Mouse (Mus musculus) CH12.LX (cell line): ENCODE data around the gene Zfp444. TPM values are rescaled to one million over a fixed set of nuclear protein-coding genes. Genes with fewer than 3 reads are reported as not detected.

Experiments used
- DNase-seq: peaks from one replicate; pipeline ENCODE4 v3.0.0-alpha.2; 2013; ENCODE audit errors: extremely low read depth
- H3K27ac ChIP-seq: 2 replicates; pipeline ENCODE4 v1.5.1; 2012; ENCODE audit warnings: low read depth, mild to moderate bottlenecking, control low read depth, moderate library complexity; ENCODE audit not compliant: insufficient read depth
- H3K27me3 ChIP-seq: replicated peaks from 2 replicates; pipeline ENCODE3; 2012; ENCODE audit warnings: inconsistent platforms
- H3K36me3 ChIP-seq, 2 experiments: replicated peaks in 1 of 2; 2 replicates each; pipeline versions ENCODE3 to v1.6.1; 2012; ENCODE audit warnings: inconsistent platforms in 1 of 2, low read length in 1 of 2, mild to moderate bottlenecking in 1 of 2, mixed read lengths in 1 of 2, moderate library complexity in 1 of 2; ENCODE audit not compliant: control insufficient read depth in 1 of 2, insufficient read depth in 1 of 2
- H3K4me1 ChIP-seq, 2 experiments: 2 replicates each; pipeline ENCODE4 v1.6.1; 2012; ENCODE audit warnings: inconsistent platforms in 1 of 2, moderate library complexity in 1 of 2; ENCODE audit not compliant: insufficient read depth in 2 of 2, control insufficient read depth in 1 of 2
- H3K4me2 ChIP-seq: 2 replicates; pipeline ENCODE4 v1.6.1; 2012; ENCODE audit warnings: low read depth, mild to moderate bottlenecking, control low read depth; ENCODE audit not compliant: poor library complexity, insufficient read depth, severe bottlenecking
- H3K4me3 ChIP-seq, 3 experiments: fragments of 150-350 bp in 1 of 3; sonication (generic) in 1 of 3; replicated peaks in 1 of 3; 2 replicates each; pipeline versions ENCODE3 to v1.5.1; 2011 to 2012; ENCODE audit warnings: low read depth in 2 of 3, low read length in 2 of 3, mild to moderate bottlenecking in 2 of 3, moderate library complexity in 2 of 3, control low read depth in 1 of 3, improper control_type of control experiment in 1 of 3, inconsistent platforms in 1 of 3, mixed read lengths in 1 of 3; ENCODE audit not compliant: poor library complexity in 1 of 3
- H3K79me2 ChIP-seq: replicated peaks from 2 replicates; pipeline ENCODE4 v1.6.1; 2012; ENCODE audit warnings: mild to moderate bottlenecking, moderate library complexity; ENCODE audit not compliant: control insufficient read depth, poor library complexity, insufficient read depth, severe bottlenecking; ENCODE audit errors: extremely low read depth
- H3K9ac ChIP-seq: 2 replicates; pipeline ENCODE4 v1.6.1; 2012; ENCODE audit warnings: low read depth, mild to moderate bottlenecking, control low read depth, moderate library complexity; ENCODE audit not compliant: insufficient read depth
- H3K9me3 ChIP-seq: replicated peaks from 2 replicates; pipeline ENCODE3; 2012; ENCODE audit warnings: low read length, inconsistent platforms, mixed read lengths
- BHLHE40 ChIP-seq: IDR thresholded peaks from 2 replicates; pipeline ENCODE4 v1.6.1; 2011; ENCODE audit warnings: mild to moderate bottlenecking, low read depth, low read length, improper control_type of control experiment
- CHD2 ChIP-seq: IDR thresholded peaks from 2 replicates; pipeline ENCODE4 v1.6.1; 2011; ENCODE audit warnings: low read length, improper control_type of control experiment
- CTCF ChIP-seq, 2 experiments: IDR thresholded peaks in 1 of 2; conservative IDR thresholded peaks in 1 of 2; 2 replicates each; pipeline ENCODE4 v1.5.1; 2011 to 2012; ENCODE audit warnings: low read depth in 2 of 2, low read length in 2 of 2, improper control_type of control experiment in 1 of 2, inconsistent platforms in 1 of 2, mild to moderate bottlenecking in 1 of 2, moderate library complexity in 1 of 2
- E2F4 ChIP-seq: IDR thresholded peaks from 2 replicates; pipeline ENCODE4 v1.6.1; 2011; ENCODE audit warnings: low read depth, low read length, improper control_type of control experiment; ENCODE audit not compliant: insufficient replicate concordance
- EP300 ChIP-seq: IDR thresholded peaks from 2 replicates; pipeline ENCODE4 v1.6.1; 2011; ENCODE audit warnings: low read length, improper control_type of control experiment
- ETS1 ChIP-seq: conservative IDR thresholded peaks from 2 replicates; pipeline ENCODE4 v1.6.1; 2012; ENCODE audit warnings: low read depth, mild to moderate bottlenecking, inconsistent platforms, low read length, improper control_type of control experiment, moderate library complexity
- GABPA ChIP-seq: IDR thresholded peaks from 2 replicates; pipeline ENCODE4 v1.6.1; 2012; ENCODE audit warnings: low read depth, low read length, improper control_type of control experiment, inconsistent platforms; ENCODE audit not compliant: insufficient replicate concordance
- HCFC1 ChIP-seq: IDR thresholded peaks from 2 replicates; pipeline ENCODE4 v1.6.1; 2012; ENCODE audit warnings: low read depth, mild to moderate bottlenecking, inconsistent platforms, low read length, improper control_type of control experiment
- JUN ChIP-seq: IDR thresholded peaks from 2 replicates; pipeline ENCODE4 v1.6.1; 2011; ENCODE audit warnings: low read depth, mild to moderate bottlenecking, low read length, improper control_type of control experiment, moderate library complexity; ENCODE audit not compliant: insufficient read depth
- KAT2A ChIP-seq: IDR thresholded peaks from 2 replicates; pipeline ENCODE4 v1.6.1; 2012; ENCODE audit warnings: low read length, improper control_type of control experiment, inconsistent platforms; ENCODE audit not compliant: insufficient replicate concordance
- MAX ChIP-seq: IDR thresholded peaks from 2 replicates; pipeline ENCODE4 v1.6.1; 2011; ENCODE audit warnings: low read length, improper control_type of control experiment
- MAZ ChIP-seq: IDR thresholded peaks from 2 replicates; pipeline ENCODE4 v1.6.1; 2012; ENCODE audit warnings: low read depth, mild to moderate bottlenecking, inconsistent platforms, low read length, improper control_type of control experiment, moderate library complexity
- MEF2A ChIP-seq: IDR thresholded peaks from 2 replicates; pipeline ENCODE4 v1.6.1; 2014; ENCODE audit warnings: low read depth, mild to moderate bottlenecking, inconsistent platforms, low read length, improper control_type of control experiment, borderline replicate concordance
- MXI1 ChIP-seq: IDR thresholded peaks from 2 replicates; pipeline ENCODE4 v1.6.1; 2011; ENCODE audit warnings: mild to moderate bottlenecking, low read depth, low read length, improper control_type of control experiment
- PAX5 ChIP-seq: IDR thresholded peaks from 2 replicates; pipeline ENCODE4 v1.6.1; 2012; ENCODE audit warnings: low read length, inconsistent platforms, mixed read lengths
- POLR2AphosphoS2 ChIP-seq: IDR thresholded peaks from 2 replicates; pipeline ENCODE4 v1.6.1; 2011; ENCODE audit warnings: low read depth, low read length, improper control_type of control experiment
- RAD21 ChIP-seq: IDR thresholded peaks from 2 replicates; pipeline ENCODE4 v1.6.1; 2011; ENCODE audit warnings: low read depth, mild to moderate bottlenecking, low read length, improper control_type of control experiment, moderate library complexity
- RCOR1 ChIP-seq: conservative IDR thresholded peaks from 2 replicates; pipeline ENCODE4 v1.6.1; 2012; ENCODE audit warnings: low read depth, mild to moderate bottlenecking, inconsistent platforms, low read length, improper control_type of control experiment
- SMC3 ChIP-seq: IDR thresholded peaks from 2 replicates; pipeline ENCODE4 v1.6.1; 2011; ENCODE audit warnings: low read depth, low read length, improper control_type of control experiment
- TBP ChIP-seq: conservative IDR thresholded peaks from 2 replicates; pipeline ENCODE4 v1.6.1; 2011; ENCODE audit warnings: low read depth, low read length, improper control_type of control experiment
- USF2 ChIP-seq: conservative IDR thresholded peaks from 2 replicates; pipeline ENCODE4 v1.6.1; 2011; ENCODE audit warnings: low read depth, low read length, improper control_type of control experiment
- ZNF384 ChIP-seq: IDR thresholded peaks from 2 replicates; pipeline ENCODE4 v1.6.1; 2012; ENCODE audit warnings: low read depth, low read length, improper control_type of control experiment, inconsistent platforms
- dilution Hi-C: fragments of 300-500 bp; cut with MboI; formaldehyde crosslinking; loops from 2 replicates; pipeline ENCODE4 v1.14.3; 2020; ENCODE audit warnings: low sequenced_read_pairs; ENCODE audit not compliant: extremely low pct_unique_long_range_greater_than_20kb, extremely low pct_ligation_motif_present
- in situ Hi-C: fragments of 300-500 bp; cut with MboI; formaldehyde crosslinking; loops from 3 replicates; pipeline ENCODE4 v1.14.3; 2019; ENCODE audit warnings: low sequenced_read_pairs, low pct_ligation_motif_present, low pct_unique_long_range_greater_than_20kb, mixed read lengths
- polyA plus RNA-seq: library from polyadenylated mRNA; unstranded; fragments of >175 nt; gene quantifications from 2 replicates; pipeline ENCODE4 v1.2.1, GENCODE M21; 2012; ENCODE audit warnings: low read depth; ENCODE audit not compliant: insufficient read length
- total RNA-seq, 2 experiments: library from RNA; depleted of rRNA; stranded (reverse); fragments of 300-350 nt in 1 of 2; fragments of >200 nt in 1 of 2; gene quantifications; 2 replicates each; pipeline ENCODE4 v1.2.3; 2012 to 2014

Gene Zfp444
- total and polyA plus RNA-seq, 3 experiments, result 16.0 to 23.3 (median 18.1) TPM

DNA sequence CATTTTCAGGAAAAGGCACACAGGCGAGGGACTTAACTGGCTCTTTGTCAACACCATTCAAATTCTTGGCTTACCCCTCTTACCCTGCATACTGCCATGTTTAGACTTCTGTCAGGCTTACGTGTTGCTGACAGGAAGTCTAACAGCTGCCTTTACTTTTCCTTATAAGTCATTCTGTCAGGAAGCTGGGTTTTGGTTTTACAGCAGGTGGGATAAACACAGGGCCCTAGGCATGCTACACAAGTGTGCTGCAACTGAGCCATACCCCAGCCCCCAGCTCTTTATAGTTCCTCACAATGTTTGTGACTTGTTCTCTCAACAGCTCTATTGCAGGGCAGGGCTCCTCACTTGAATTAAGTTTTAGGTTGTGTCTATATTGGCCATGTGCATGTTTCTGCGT lies 32.7 kb upstream of the Zfp444 start:
- no peaks in the 10 kb centered on the region for H3K27me3 ChIP-seq
- H3K79me2 ChIP-seq, result peaks cover 12% of the 10 kb centered on the region
- no peak for DNase-seq
- H3K36me3 ChIP-seq, result peaks cover 18 to 82% of the 10 kb centered on the region in 2 experiments
- H3K9ac ChIP-seq, result no peak overlapping the region
- dilution Hi-C loops (no loop called here), in situ Hi-C loops (no loop called here)
- H3K27ac ChIP-seq, result no peak overlapping the region
- H3K4me1 ChIP-seq, result peaks cover 0 to 17% of the 10 kb centered on the region in 2 experiments; a peak in 2 of 4 replicates
- no peak overlapping the region for H3K4me3 ChIP-seq
- TF ChIP-seq E2F4 (no peak), ZNF384 (no peak), CHD2 (no peak)
- no peak overlapping the region for H3K4me2 ChIP-seq
- no peaks in the 10 kb centered on the region for H3K9me3 ChIP-seq

GRCm38 (mm10) chr7:6143991-6144531 lies 28.0 kb upstream of the Zfp444 start:
- dilution Hi-C loops, result no loop called here

GRCm38 (mm10) chr7:6145423-6146188 lies 26.4 kb upstream of the Zfp444 start:
- no peak overlapping the region for H3K27ac ChIP-seq
- dilution Hi-C loops, result no loop called here
- H3K9me3 ChIP-seq, result no peaks in the 10 kb centered on the region
- H3K4me2 ChIP-seq, result no peak overlapping the region
- H3K79me2 ChIP-seq, result peaks cover 74% of the 10 kb centered on the region
- H3K27me3 ChIP-seq, result no peaks in the 10 kb centered on the region
- peaks cover 7 to 77% of the 10 kb centered on the region in 2 experiments for H3K4me1 ChIP-seq
- H3K4me3 ChIP-seq, result no peak overlapping the region
- no peak for DNase-seq
- peaks cover 9 to 56% of the 10 kb centered on the region in 2 experiments for H3K36me3 ChIP-seq
- no peak overlapping the region for H3K9ac ChIP-seq
- no peak for TF ChIP-seq POLR2AphosphoS2
- TF ChIP-seq ETS1, result no peak
- no peak for TF ChIP-seq TBP
- no peak for TF ChIP-seq EP300
- TF ChIP-seq PAX5, result no peak
- TF ChIP-seq GABPA, result no peak
- TF ChIP-seq RAD21, result no peak
- no peak for TF ChIP-seq CHD2
- no peak for TF ChIP-seq MEF2A
- TF ChIP-seq MXI1, result no peak
- TF ChIP-seq CTCF (conservative IDR thresholded peaks at IDR 0.05 in 1 of 2, IDR thresholded peaks at IDR 0.05 in 1 of 2; ENCODE audit: low read depth in 2 of 2, low read length in 2 of 2), result no peak
- no peak for TF ChIP-seq SMC3
- TF ChIP-seq KAT2A, result no peak
- no peak for TF ChIP-seq E2F4
- TF ChIP-seq JUN, result no peak
- TF ChIP-seq, all 38 proteins: peak for 0
- in situ Hi-C loops, result no loop called here

More at GRCm38 (mm10) chr7:6143991-6144531, 28.0 kb upstream of the Zfp444 start:
- no peak for DNase-seq
- Histone ChIP-seq H3K27ac (no peak overlapping the region), H3K9ac (no peak overlapping the region), H3K4me1 (peaks cover 7 to 62% of the 10 kb centered on the region in 2 experiments), H3K4me2 (no peak overlapping the region), H3K36me3 (peaks cover 13 to 70% of the 10 kb centered on the region in 2 experiments), H3K27me3 (no peaks in the 10 kb centered on the region), H3K4me3 (no peak overlapping the region), H3K9me3 (no peaks in the 10 kb centered on the region), H3K79me2 (peaks cover 59% of the 10 kb centered on the region)
- TF ChIP-seq USF2, result no peak
- TF ChIP-seq CHD2, result no peak
- TF ChIP-seq MAX, result no peak
- TF ChIP-seq POLR2AphosphoS2, result no peak
- no peak for TF ChIP-seq PAX5
- no peak for TF ChIP-seq MAZ
- TF ChIP-seq RCOR1, result no peak
- no peak for TF ChIP-seq HCFC1
- no peak for TF ChIP-seq BHLHE40
- in situ Hi-C loops, result no loop called here
